Mouse (Mus musculus) heart, embryonic 15.5 days (tissue): Measurements from ENCODE around the gene Olfr97. TPM values are rescaled to one million over a fixed set of nuclear protein-coding genes. Genes with fewer than 3 reads are reported as not detected.
A peak's percentile ranks its signal among the peaks of the same experiment; 100 is the strongest.
"Not testable (repeated sequence)": the region's sequence is repeated elsewhere in the genome, so short reads cannot be mapped to it uniquely, and the experiment has no call there.

ENCODE experiments used
- ATAC-seq: fragments of 200-750 bp; cut with Nextera tagmentation; replicated peaks from 2 replicates; pipeline ENCODE4 v1.8.0; 2017; ENCODE audit warnings: low read depth, moderate TSS enrichment; ENCODE audit not compliant: insufficient number of reproducible peaks, insufficient read depth, low FRiP score
- H3K27ac ChIP-seq: fragments of 300-500 bp; sonication (generic); 2 replicates; pipeline ENCODE4 v1.5.1; 2015; ENCODE audit warnings: mild to moderate bottlenecking, inconsistent platforms
- H3K27me3 ChIP-seq: fragments of 300-500 bp; sonication (generic); 2 replicates; pipeline ENCODE4 v1.6.1; 2015; ENCODE audit warnings: inconsistent platforms
- H3K36me3 ChIP-seq: fragments of 300-500 bp; sonication (generic); 2 replicates; pipeline ENCODE4 v1.6.1; 2015; ENCODE audit warnings: mild to moderate bottlenecking, inconsistent platforms
- H3K4me1 ChIP-seq: fragments of 300-500 bp; sonication (generic); replicated peaks from 2 replicates; pipeline ENCODE4 v1.6.1; 2015; ENCODE audit warnings: inconsistent platforms
- H3K4me2 ChIP-seq: fragments of 300-500 bp; sonication (generic); 2 replicates; pipeline ENCODE4 v1.6.1; 2015; ENCODE audit warnings: inconsistent platforms, mild to moderate bottlenecking, moderate library complexity
- H3K4me3 ChIP-seq: fragments of 300-500 bp; sonication (generic); 2 replicates; pipeline ENCODE4 v1.5.1; 2015; ENCODE audit warnings: mild to moderate bottlenecking, inconsistent platforms
- H3K9ac ChIP-seq: fragments of 300-500 bp; sonication (generic); 2 replicates; pipeline ENCODE4 v1.6.1; 2015; ENCODE audit warnings: mild to moderate bottlenecking, inconsistent platforms
- H3K9me3 ChIP-seq: fragments of 300-500 bp; sonication (generic); replicated peaks from 2 replicates; pipeline ENCODE4 v1.6.1; 2016; ENCODE audit warnings: inconsistent platforms
- WGBS: fragments of 180-500 bp; shearing (Covaris S2); methylation state at CpG from one replicate; pipeline ENCODE4 v1.1.7; 2015; ENCODE audit warnings: mixed read lengths; 5-methylcytosine and 5-hydroxymethylcytosine counted together
- polyA plus RNA-seq: library from polyadenylated mRNA; unstranded; fragments of >200 nt; fragmentation: Nextera tagmentation; extraction: Ambion mirVana; gene quantifications from 2 replicates; pipeline ENCODE4 v1.2.1, GENCODE M21; 2015

Olfr97 gene
- not detected in 2 replicates for polyA plus RNA-seq

- not testable (repeated sequence) for H3K4me1 ChIP-seq, H3K36me3 ChIP-seq, H3K27ac ChIP-seq, H3K27me3 ChIP-seq, ATAC-seq, H3K9ac ChIP-seq, H3K4me2 ChIP-seq, H3K4me3 ChIP-seq, H3K9me3 ChIP-seq
- 67% methylated on average over 2 of the region's 2 CpGs for WGBS
These were observed at the start of gene Olfr97 for GRCm38 (mm10) chr17:37237230-37237629. Gene Olfr97, minus strand, starts transcription at chr17:37237330.

DNA sequence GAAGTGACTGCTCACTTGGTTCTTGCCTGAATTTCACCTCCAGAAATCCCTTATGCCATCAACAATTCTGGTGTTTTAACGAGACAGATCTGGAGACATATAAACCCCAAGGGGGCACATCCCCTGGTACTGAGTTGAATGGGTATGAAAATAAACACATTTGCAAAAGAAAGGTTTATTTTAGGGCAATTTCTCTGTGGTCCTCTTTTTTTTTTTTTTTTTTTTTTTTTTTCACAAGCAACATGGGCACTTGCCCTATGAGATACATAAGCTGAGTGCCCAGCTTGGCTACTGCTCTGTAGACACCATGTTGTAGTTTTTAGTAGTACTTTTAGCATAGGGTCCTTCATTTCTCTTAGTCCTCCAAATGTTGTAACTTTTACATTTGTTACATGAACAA is 46.2 kb upstream of the Olfr97 start, which contains the start of gene Olfr99:
Gene Olfr99, minus strand, starts transcription at position 101 of the 400 bp plus-strand sequence.
- no peak within 1 kb of the TSS for H3K4me2 ChIP-seq
- no peaks in the 10 kb centered on the region for H3K9me3 ChIP-seq
- H3K9ac ChIP-seq, result no peak within 1 kb of the TSS
- H3K27me3 ChIP-seq, result no peaks in the 10 kb centered on the region
- ATAC-seq, result no peak
- H3K36me3 ChIP-seq, result no peaks in the 10 kb centered on the region
- H3K4me3 ChIP-seq, result no peak within 1 kb of the TSS
- H3K4me1 ChIP-seq, result no peaks in the 10 kb centered on the region
- no peak within 1 kb of the TSS for H3K27ac ChIP-seq
- WGBS, result 62% methylated on average over 1 of the region's 1 CpGs

DNA sequence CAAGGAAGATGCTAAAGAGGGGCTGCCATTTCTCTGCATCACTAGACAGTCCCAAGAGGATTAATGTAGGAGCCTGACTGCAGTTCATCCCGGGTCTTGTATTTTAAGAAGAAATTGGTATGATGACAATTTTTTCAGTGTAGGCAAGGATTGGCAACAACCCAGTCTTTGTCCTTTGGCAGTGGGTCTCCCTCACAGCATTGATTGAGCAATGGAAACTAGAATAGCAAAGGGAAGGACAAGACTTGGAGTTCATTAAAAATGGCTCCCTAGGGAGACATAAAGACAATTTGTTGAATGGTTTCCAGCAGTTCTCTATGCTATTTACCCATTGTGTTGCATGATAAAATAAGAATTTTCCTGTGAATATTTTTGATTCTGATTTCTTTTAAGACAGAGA is 43.2 kb upstream of the Olfr97 start:
- Histone ChIP-seq H3K36me3 (no peaks in the 10 kb centered on the region), H3K27ac (no peak overlapping the region), H3K9ac (no peak overlapping the region), H3K4me1 (no peaks in the 10 kb centered on the region), H3K27me3 (no peaks in the 10 kb centered on the region), H3K9me3 (no peaks in the 10 kb centered on the region), H3K4me3 (no peak overlapping the region), H3K4me2 (no peak overlapping the region)
- ATAC-seq, result no peak
- WGBS, result 70% methylated on average over 1 of the region's 1 CpGs

- H3K9ac ChIP-seq, result no peak overlapping the region
- H3K4me1 ChIP-seq, result no peaks in the 10 kb centered on the region
- no peaks in the 10 kb centered on the region for H3K9me3 ChIP-seq
- no peaks in the 10 kb centered on the region for H3K27me3 ChIP-seq
- no peak for ATAC-seq
- no peaks in the 10 kb centered on the region for H3K36me3 ChIP-seq
- no peak overlapping the region for H3K4me3 ChIP-seq
- no peak overlapping the region for H3K4me2 ChIP-seq
- no peak overlapping the region for H3K27ac ChIP-seq
These were observed 39.4 kb upstream of the Olfr97 start for GRCm38 (mm10) chr17:37276573-37276972.

DNA sequence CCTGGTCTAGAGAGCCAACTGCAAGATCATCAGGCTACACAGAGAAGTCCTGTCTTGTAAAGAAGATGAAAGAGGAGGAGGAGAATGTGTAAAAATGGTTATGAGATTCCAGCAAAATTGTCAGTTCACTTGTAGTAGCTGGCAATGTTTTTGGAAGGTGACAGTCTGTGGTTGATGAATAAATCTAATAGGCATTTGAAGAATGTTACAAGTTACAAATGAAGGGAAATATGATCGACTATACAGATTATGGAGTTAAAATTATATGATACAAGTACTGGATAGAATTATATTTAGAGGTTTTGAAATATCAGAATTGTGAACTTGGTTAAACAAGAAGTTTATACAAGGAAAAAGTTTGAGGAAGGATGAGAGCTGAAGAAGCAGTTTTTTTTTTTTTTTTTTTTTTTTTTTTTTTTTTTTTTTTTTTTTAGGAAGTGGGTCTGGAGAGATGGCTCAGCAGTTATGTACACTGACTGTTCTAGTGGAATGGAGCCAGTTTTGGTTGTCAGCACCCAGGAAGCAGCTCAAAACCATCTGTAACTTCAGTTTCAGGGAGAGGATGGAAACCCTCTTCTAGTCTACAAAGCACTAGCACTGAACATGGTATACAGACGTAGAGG is 38.6 kb upstream of the Olfr97 start:
- H3K9me3 ChIP-seq, result no peaks in the 10 kb centered on the region
- H3K36me3 ChIP-seq, result no peaks in the 10 kb centered on the region
- H3K27ac ChIP-seq, result no peak overlapping the region
- no peaks in the 10 kb centered on the region for H3K27me3 ChIP-seq
- no peak overlapping the region for H3K4me3 ChIP-seq
- no peak overlapping the region for H3K9ac ChIP-seq
- 67% methylated on average over 2 of the region's 2 CpGs for WGBS
- no peak overlapping the region for H3K4me2 ChIP-seq
- no peaks in the 10 kb centered on the region for H3K4me1 ChIP-seq
- ATAC-seq, result no peak

DNA sequence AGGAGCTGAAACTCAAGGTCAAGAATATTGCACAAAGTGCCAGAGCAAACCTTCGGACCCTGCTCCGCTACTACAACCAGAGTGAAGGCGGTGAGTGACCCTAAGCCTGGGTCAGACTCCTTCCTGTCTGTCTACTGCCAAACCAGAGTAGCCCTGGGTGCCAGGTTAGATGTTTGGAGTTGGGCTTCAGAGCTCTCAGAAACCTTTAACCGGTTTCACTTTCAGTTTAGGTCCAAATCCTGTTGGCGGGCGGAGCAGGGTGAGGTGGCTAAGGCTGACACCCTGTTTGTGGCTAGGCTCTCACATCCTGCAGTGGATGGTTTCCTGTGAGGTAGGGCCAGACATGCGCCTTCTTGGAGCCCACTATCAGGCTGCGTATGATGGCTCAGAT is 33.6 kb upstream of the Olfr97 start:
- peak overlapping the region; percentile 62 for H3K4me3 ChIP-seq
- H3K27ac ChIP-seq, result no peak overlapping the region
- H3K9me3 ChIP-seq, result no peaks in the 10 kb centered on the region
- peak; percentile 29; the same call in 1 of the 2 replicates for ATAC-seq
- peak overlapping the region; percentile 47; the same call in 1 of the 2 replicates for H3K9ac ChIP-seq
- 51% methylated on average over 8 of the region's 8 CpGs for WGBS
- peak overlapping the region; percentile 95 for H3K4me2 ChIP-seq
- no peaks in the 10 kb centered on the region for H3K4me1 ChIP-seq
- no peaks in the 10 kb centered on the region for H3K36me3 ChIP-seq
- no peaks in the 10 kb centered on the region for H3K27me3 ChIP-seq

GRCm38 (mm10) chr17:37270058-37270701 is 33.0 kb upstream of the Olfr97 start, which contains the start of gene H2-M3:
Gene H2-M3, plus strand, starts transcription at chr17:37270220.
- H3K4me1 ChIP-seq, result no peaks in the 10 kb centered on the region
- peak within 1 kb of the TSS; percentile 62 for H3K4me3 ChIP-seq
- WGBS, result 3% methylated on average over 26 of the region's 26 CpGs
- H3K9me3 ChIP-seq, result no peaks in the 10 kb centered on the region
- no peaks in the 10 kb centered on the region for H3K27me3 ChIP-seq
- peak within 1 kb of the TSS; percentile 95 for H3K4me2 ChIP-seq
- ATAC-seq, result peak; percentile 86
- H3K36me3 ChIP-seq, result no peaks in the 10 kb centered on the region
- no peak within 1 kb of the TSS for H3K27ac ChIP-seq
- peak within 1 kb of the TSS; percentile 47 for H3K9ac ChIP-seq

GRCm38 (mm10) chr17:37263626-37264025 is 26.5 kb upstream of the Olfr97 start, which contains the start of gene Olfr98:
Gene Olfr98, minus strand, starts transcription at chr17:37263749.
- H3K9ac ChIP-seq, result no peak within 1 kb of the TSS
- no peak for ATAC-seq
- H3K36me3 ChIP-seq, result no peaks in the 10 kb centered on the region
- no peaks in the 10 kb centered on the region for H3K27me3 ChIP-seq
- WGBS, result 72% methylated on average over 1 of the region's 1 CpGs
- H3K4me3 ChIP-seq, result no peak within 1 kb of the TSS
- H3K4me1 ChIP-seq, result no peaks in the 10 kb centered on the region
- H3K4me2 ChIP-seq, result no peak within 1 kb of the TSS
- H3K9me3 ChIP-seq, result no peaks in the 10 kb centered on the region
- no peak within 1 kb of the TSS for H3K27ac ChIP-seq

- Histone ChIP-seq H3K4me3 (no peak overlapping the region), H3K4me2 (no peak overlapping the region), H3K9ac (no peak overlapping the region), H3K27me3 (no peaks in the 10 kb centered on the region), H3K27ac (no peak overlapping the region), H3K36me3 (no peaks in the 10 kb centered on the region), H3K9me3 (no peaks in the 10 kb centered on the region), H3K4me1 (no peaks in the 10 kb centered on the region)
- no peak for ATAC-seq
- 10% methylated on average over 1 of the region's 1 CpGs for WGBS
These were observed 13.4 kb upstream of the Olfr97 start for GRCm38 (mm10) chr17:37250544-37250943.

DNA sequence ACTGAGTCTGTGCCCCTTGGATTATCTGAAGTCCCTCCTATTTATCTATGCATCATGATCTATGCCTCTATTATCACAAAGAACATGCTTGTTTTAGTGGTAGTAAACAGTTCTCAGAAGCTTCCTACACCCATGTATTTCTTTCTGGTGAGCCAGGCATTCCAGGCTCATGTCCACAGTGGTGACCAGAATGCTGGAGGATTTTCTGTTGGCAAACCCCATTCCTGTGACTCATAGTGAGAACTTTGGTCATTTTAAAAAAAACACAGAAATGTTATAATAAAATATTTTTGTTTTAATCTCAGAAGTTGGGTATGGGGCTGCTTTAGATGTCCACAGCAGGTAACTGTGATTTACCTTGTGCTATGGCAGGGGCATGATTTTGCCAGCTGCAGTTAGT is 12.3 kb upstream of the Olfr97 start:
- Histone ChIP-seq H3K9ac (no peak overlapping the region), H3K4me3 (no peak overlapping the region), H3K27ac (no peak overlapping the region), H3K9me3 (no peaks in the 10 kb centered on the region), H3K4me1 (no peaks in the 10 kb centered on the region), H3K36me3 (no peaks in the 10 kb centered on the region), H3K27me3 (no peaks in the 10 kb centered on the region), H3K4me2 (no peak overlapping the region)
- no peak for ATAC-seq

- Histone ChIP-seq H3K4me2 (no peak overlapping the region), H3K36me3 (no peaks in the 10 kb centered on the region), H3K9me3 (no peaks in the 10 kb centered on the region), H3K27ac (no peak overlapping the region), H3K4me3 (no peak overlapping the region), H3K4me1 (no peaks in the 10 kb centered on the region), H3K9ac (no peak overlapping the region), H3K27me3 (no peaks in the 10 kb centered on the region)
- ATAC-seq, result no peak
- 22% methylated on average over 5 of the region's 5 CpGs for WGBS
These were observed 9.6 kb upstream of the Olfr97 start for GRCm38 (mm10) chr17:37246715-37247114.

GRCm38 (mm10) chr17:37242198-37242597 is 5.1 kb upstream of the Olfr97 start:
- Histone ChIP-seq H3K9me3 (no peaks in the 10 kb centered on the region), H3K27ac (no peak overlapping the region), H3K4me2 (no peak overlapping the region), H3K9ac (no peak overlapping the region), H3K27me3 (no peaks in the 10 kb centered on the region), H3K4me3 (no peak overlapping the region), H3K36me3 (no peaks in the 10 kb centered on the region), H3K4me1 (no peaks in the 10 kb centered on the region)
- 50% methylated on average over 3 of the region's 3 CpGs for WGBS
- ATAC-seq, result no peak
